Mouse (Mus musculus) hindbrain, embryonic 11.5 days (tissue): ENCODE data around the gene Pcnx2. TPM values are rescaled to one million over a fixed set of nuclear protein-coding genes. Genes with fewer than 3 reads are reported as not detected.

Source experiments
- ATAC-seq: fragments of 200-750 bp; cut with Nextera tagmentation; 2 replicates; pipeline ENCODE4 v1.8.0; 2017; ENCODE audit warnings: mild to moderate bottlenecking, moderate TSS enrichment, moderate library complexity; ENCODE audit not compliant: low FRiP score
- DNase-seq: peaks from one replicate; pipeline ENCODE4 v3.0.0-alpha.2; 2015; ENCODE audit warnings: low spot score
- H3K27ac ChIP-seq: fragments of 300-500 bp; sonication (generic); 2 replicates; pipeline ENCODE4 v1.5.1; 2014; ENCODE audit warnings: mild to moderate bottlenecking, low read depth, low read length
- H3K27me3 ChIP-seq: fragments of 300-500 bp; sonication (generic); 2 replicates; pipeline ENCODE4 v1.6.1; 2014; ENCODE audit warnings: mild to moderate bottlenecking, low read length, moderate library complexity, mixed read lengths; ENCODE audit not compliant: control insufficient read depth, insufficient read depth
- H3K36me3 ChIP-seq: fragments of 300-500 bp; sonication (generic); 2 replicates; pipeline ENCODE4 v1.6.1; 2014; ENCODE audit warnings: mild to moderate bottlenecking, low read length, moderate library complexity, mixed read lengths; ENCODE audit not compliant: control insufficient read depth, insufficient read depth
- H3K4me1 ChIP-seq: fragments of 300-500 bp; sonication (generic); replicated peaks from 2 replicates; pipeline ENCODE4 v1.6.1; 2014; ENCODE audit warnings: low read length, mixed read lengths; ENCODE audit not compliant: control insufficient read depth, insufficient read depth
- H3K4me2 ChIP-seq: fragments of 300-500 bp; sonication (generic); replicated peaks from 2 replicates; pipeline ENCODE4 v1.6.1; 2014; ENCODE audit warnings: mild to moderate bottlenecking, low read depth, low read length
- H3K4me3 ChIP-seq: fragments of 300-500 bp; sonication (generic); 2 replicates; pipeline ENCODE4 v1.5.1; 2014; ENCODE audit warnings: low read depth, low read length
- H3K9ac ChIP-seq: fragments of 300-500 bp; sonication (generic); 2 replicates; pipeline ENCODE4 v1.6.1; 2014; ENCODE audit warnings: low read depth, low read length
- H3K9me3 ChIP-seq: fragments of 300-500 bp; sonication (generic); 2 replicates; pipeline ENCODE4 v1.6.1; 2016; ENCODE audit warnings: low read length; ENCODE audit not compliant: control insufficient read depth
- WGBS: fragments of 180-500 bp; shearing (Covaris S2); extraction: QIAGEN DNeasy Blood & Tissue Kit; methylation state at CpG from one replicate; pipeline ENCODE4 v1.1.7; 2014; 5-methylcytosine and 5-hydroxymethylcytosine counted together
- polyA plus RNA-seq: library from polyadenylated mRNA; unstranded; fragments of >200 nt; fragmentation: Nextera tagmentation; extraction: Ambion mirVana; gene quantifications from 2 replicates; pipeline ENCODE4 v1.2.1, GENCODE M21; 2014

Pcnx2 gene
- polyA plus RNA-seq, 1 experiment from 2014 or later: 0.46 TPM

DNA sequence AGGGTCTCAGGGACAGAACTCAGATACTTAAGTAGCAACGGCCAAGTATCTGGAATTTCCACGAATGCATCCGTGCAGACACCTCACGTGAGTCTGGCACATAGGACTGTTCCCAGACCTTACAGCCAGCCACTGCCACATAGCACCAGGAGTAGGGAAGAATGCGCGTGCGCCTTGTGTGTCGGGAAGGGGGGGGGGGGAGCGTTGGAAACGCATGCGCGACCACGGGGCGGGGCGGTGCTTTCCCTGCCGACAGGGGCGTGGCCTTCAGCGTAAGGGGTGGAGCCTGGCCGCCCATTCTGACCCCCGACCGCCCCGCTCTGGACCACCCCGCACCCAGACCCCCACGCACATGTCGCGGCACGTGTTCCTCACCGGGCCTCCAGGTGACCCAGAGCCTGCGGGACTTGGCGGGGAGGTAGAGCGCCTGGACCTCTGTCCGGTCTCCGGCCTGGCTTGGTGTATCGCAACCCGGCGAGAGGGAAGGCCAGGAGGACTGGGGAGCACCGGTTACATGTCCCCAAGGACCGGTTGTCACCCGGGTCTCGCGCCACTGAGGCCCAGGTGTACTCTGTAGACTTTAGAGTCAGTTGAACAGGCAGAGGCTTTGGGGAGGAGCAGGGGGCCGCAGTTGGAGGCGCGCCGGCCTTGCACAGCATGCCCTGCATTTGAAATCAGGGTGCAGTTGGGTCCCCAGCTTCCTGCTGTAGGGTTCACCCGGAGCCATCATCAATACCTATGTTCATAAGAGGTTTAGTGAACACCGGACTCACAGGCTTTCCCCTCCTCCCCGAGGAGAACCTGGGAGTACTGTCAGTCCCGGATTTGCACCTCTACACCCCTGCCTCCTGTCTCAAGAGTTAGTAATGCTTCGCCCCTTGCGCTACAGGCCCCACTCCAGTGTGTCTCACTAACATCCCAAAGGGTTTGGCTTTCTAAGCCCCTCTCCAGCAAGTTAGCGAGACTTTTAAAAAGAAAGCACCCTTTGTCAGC, 163.9 kb downstream of the Pcnx2 start:
- DNase-seq (peak; percentile 94), ATAC-seq (peak; percentile 94)
- Histone ChIP-seq H3K27ac (no peak overlapping the region), H3K4me3 (peak overlapping the region; percentile 55), H3K27me3 (no peaks in the 10 kb centered on the region), H3K4me1 (peaks cover 3% of the 10 kb centered on the region; the same call in 1 of the 2 replicates), H3K9me3 (no peaks in the 10 kb centered on the region), H3K4me2 (peak overlapping the region; percentile 74), H3K9ac (peak overlapping the region; percentile 57), H3K36me3 (no peaks in the 10 kb centered on the region)
- WGBS: 7% methylated on average over 49 of the region's 52 CpGs

DNA sequence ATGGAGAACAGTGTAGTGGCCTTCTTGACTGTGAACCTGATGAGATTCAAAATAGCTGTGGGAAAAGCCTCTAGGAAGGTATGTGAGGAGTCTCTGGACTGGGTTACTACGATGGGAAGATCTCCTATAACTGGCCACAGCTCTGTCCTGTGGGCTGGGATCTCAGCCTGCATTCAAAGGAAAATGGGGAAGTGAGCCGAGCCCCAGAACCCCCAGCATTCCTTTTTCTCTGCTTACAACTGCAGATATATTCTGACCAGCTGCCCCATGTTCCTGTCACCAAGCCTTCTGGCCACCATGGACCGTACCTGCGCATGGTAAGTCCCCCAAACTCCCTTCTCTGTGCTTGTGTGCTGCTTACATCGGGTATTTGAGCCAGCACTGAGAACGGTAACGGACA, 168.4 kb downstream of the Pcnx2 start, which contains the start of gene Ntpcr:
Gene Ntpcr (plus strand): TSS at position 218 of the 400 bp plus-strand sequence.
- 84% methylated on average over 7 of the region's 7 CpGs for WGBS
- H3K4me2 ChIP-seq: no peak within 1 kb of the TSS
- no peaks in the 10 kb centered on the region for H3K36me3 ChIP-seq
- H3K4me3 ChIP-seq: no peak within 1 kb of the TSS
- no peak for ATAC-seq
- DNase-seq: no peak
- peaks cover 3% of the 10 kb centered on the region; the same call in 1 of the 2 replicates for H3K4me1 ChIP-seq
- H3K27me3 ChIP-seq: no peaks in the 10 kb centered on the region
- H3K9ac ChIP-seq: no peak within 1 kb of the TSS
- no peaks in the 10 kb centered on the region for H3K9me3 ChIP-seq
- no peak within 1 kb of the TSS for H3K27ac ChIP-seq

DNA sequence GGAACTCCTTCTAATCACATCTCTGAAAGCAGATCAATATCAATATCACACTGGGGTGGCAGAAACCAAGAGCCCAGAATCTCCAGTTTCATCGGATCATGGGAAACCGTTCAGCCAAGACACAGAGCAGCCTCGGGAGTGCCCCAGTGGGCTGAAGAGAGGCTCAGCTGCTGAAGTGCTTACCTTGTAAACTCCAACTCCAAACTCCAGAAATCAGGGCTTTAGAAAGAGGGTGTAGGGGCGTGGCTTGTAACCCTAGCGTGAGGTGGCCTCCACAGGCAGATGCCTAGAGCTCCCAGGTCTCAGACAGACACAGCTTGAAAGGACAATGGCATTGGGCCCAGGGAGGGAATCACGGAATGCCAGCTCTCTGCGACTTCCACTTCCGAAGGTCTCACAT, 170.3 kb downstream of the Pcnx2 start:
- Histone ChIP-seq H3K4me1 (no peaks in the 10 kb centered on the region), H3K9ac (no peak overlapping the region), H3K27me3 (no peaks in the 10 kb centered on the region), H3K36me3 (no peaks in the 10 kb centered on the region), H3K4me3 (no peak overlapping the region), H3K27ac (no peak overlapping the region), H3K9me3 (no peaks in the 10 kb centered on the region), H3K4me2 (no peak overlapping the region)
- DNase-seq (no peak), ATAC-seq (no peak)
- 50% methylated on average over 8 of the region's 8 CpGs for whole genome bisulfite sequencing

DNA sequence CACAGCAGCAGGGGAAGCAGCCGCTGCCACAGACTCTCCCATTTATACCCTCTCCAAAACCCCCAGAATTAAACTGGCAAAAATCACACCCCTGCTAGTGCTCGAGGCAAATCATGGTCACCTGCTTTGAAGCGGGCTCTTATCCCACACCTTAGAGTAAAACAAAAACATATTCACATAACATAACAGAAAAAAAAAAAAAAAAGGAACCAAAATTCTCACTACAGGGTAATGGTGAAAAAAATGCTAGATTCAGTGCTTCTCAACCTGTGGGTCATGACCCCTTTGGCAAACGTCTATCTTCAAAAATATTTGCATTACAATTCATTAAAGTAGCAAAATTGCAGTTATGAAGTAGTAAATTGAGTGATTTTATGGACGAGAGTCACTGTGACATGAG, 171.1 kb downstream of the Pcnx2 start:
- H3K36me3 ChIP-seq: no peaks in the 10 kb centered on the region
- no peak for DNase-seq
- ATAC-seq: no peak
- H3K27ac ChIP-seq: no peak overlapping the region
- H3K9ac ChIP-seq: no peak overlapping the region
- no peaks in the 10 kb centered on the region for H3K27me3 ChIP-seq
- no peak overlapping the region for H3K4me2 ChIP-seq
- no peaks in the 10 kb centered on the region for H3K9me3 ChIP-seq
- no peak overlapping the region for H3K4me3 ChIP-seq
- H3K4me1 ChIP-seq: no peaks in the 10 kb centered on the region
- WGBS: 78% methylated on average over 5 of the region's 5 CpGs

DNA sequence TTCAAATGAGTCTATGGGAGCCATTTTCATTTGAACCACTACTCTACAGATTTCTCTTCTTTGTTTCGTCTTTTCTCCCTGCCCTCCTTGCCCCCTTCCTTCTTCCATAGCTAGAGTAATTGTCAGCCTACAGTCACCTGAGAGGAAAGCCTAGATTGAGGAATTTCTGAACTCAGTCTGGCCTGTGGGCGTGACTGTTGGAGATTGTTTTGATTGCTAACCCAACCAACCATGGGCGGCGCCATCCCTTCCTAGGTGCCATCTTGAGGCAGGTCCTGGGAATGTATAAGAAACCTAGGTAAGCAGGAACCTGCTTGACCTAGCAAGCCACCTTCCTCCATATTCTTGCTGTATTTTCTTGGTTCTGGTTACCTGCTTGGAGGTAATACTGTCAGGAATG, 172.0 kb downstream of the Pcnx2 start:
- no peak overlapping the region for H3K9ac ChIP-seq
- WGBS: 96% methylated on average over 4 of the region's 4 CpGs
- H3K27me3 ChIP-seq: no peaks in the 10 kb centered on the region

DNA sequence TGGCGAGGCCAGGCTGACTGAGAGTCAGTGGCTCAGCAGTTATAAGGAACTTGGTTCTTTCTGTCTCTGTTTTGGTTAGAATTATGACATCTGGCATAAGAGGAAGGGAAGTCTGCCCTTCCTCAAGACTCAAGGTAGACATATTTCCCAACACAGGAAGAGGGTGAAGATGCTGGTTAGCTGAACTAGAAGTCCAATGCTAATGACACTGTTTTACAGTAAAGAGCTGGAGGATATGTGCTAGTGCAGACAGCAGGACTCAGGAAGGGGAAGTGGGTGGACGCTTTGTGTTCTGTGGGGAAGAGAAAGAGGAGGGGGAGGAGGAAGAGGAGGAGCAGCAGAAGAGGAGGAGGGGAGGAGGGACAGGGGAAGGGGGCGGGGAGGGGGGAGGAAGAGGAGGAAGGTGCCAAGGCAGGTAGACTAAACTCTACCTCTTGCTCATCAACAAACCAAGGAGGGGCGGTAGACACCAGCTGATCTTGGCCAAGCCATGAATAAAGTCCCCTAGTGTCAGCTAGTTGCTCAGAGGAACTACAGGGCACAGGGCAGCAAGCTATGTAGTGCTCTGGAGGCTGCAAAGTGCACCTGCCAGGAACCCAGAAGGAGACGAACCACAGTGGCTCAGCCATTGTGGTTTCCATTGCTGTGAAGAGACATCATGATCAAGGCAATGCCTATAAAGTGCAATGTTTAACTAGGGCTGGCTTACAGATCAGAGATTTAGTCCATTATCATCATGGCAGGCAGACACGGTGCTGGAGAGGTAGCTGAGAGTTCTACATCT, 172.9 kb downstream of the Pcnx2 start:
- no peak overlapping the region for H3K9ac ChIP-seq
- 85% methylated on average over 6 of the region's 6 CpGs for WGBS

More for the DNA sequence above, 172.0 kb downstream of the Pcnx2 start:
- no peak overlapping the region for H3K4me3 ChIP-seq
- H3K4me1 ChIP-seq: no peaks in the 10 kb centered on the region
- H3K4me2 ChIP-seq: no peak overlapping the region
- ATAC-seq (no peak), DNase-seq (no peak)
- H3K36me3 ChIP-seq: no peaks in the 10 kb centered on the region
- no peaks in the 10 kb centered on the region for H3K9me3 ChIP-seq
- no peak overlapping the region for H3K27ac ChIP-seq

DNA sequence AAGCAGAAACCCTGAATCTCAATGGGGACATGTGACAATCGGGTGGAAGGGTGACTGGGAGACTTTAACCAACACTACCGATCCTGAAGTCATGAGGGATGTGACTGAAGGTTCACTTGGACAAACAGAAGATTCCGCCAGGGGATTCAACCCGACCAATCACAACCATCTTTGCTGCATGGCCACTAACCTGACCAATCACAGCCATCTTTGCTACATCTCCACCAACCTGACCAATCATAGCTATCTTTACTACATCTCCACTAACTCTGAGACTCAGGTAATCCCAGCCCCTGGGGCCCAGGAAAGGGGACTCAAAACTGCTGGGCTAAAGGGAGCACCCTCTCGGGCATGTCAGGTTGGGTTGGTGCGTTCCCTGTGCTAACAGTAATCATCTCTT, 174.7 kb downstream of the Pcnx2 start:
- Histone ChIP-seq H3K4me3 (no peak overlapping the region), H3K36me3 (no peaks in the 10 kb centered on the region), H3K9ac (no peak overlapping the region), H3K4me1 (no peaks in the 10 kb centered on the region), H3K9me3 (no peaks in the 10 kb centered on the region), H3K27me3 (no peaks in the 10 kb centered on the region), H3K4me2 (no peak overlapping the region), H3K27ac (no peak overlapping the region)
- WGBS: 95% methylated on average over 6 of the region's 6 CpGs
- no peak for DNase-seq
- no peak for ATAC-seq

More for the DNA sequence above, 172.9 kb downstream of the Pcnx2 start:
- Histone ChIP-seq H3K4me2 (no peak overlapping the region), H3K36me3 (no peaks in the 10 kb centered on the region), H3K27me3 (no peaks in the 10 kb centered on the region), H3K9me3 (no peaks in the 10 kb centered on the region), H3K4me1 (no peaks in the 10 kb centered on the region), H3K4me3 (no peak overlapping the region), H3K27ac (no peak overlapping the region)
- DNase-seq: no peak
- no peak for ATAC-seq

DNA sequence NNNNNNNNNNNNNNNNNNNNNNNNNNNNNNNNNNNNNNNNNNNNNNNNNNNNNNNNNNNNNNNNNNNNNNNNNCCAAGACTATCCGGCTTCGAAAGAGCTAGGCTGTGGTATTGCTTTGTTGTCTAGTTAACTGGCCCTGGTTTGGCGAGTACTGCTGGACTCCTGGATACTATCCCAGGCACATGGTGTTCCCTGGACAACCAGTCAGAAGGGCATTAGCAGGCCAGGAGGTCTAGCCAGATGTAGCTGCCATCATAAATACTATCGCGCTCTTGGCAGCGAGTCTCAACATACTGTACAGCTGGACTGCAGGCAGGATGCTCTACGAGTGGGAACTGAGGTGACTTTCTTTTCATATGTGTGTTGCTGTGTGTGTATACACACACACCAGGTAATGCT, 175.4 kb downstream of the Pcnx2 start:
- Histone ChIP-seq H3K9me3 (no peaks in the 10 kb centered on the region), H3K4me1 (no peaks in the 10 kb centered on the region), H3K4me2 (no peak overlapping the region), H3K9ac (no peak overlapping the region), H3K27ac (no peak overlapping the region), H3K27me3 (no peaks in the 10 kb centered on the region), H3K36me3 (no peaks in the 10 kb centered on the region), H3K4me3 (no peak overlapping the region)
- 92% methylated on average over 7 of the region's 7 CpGs for WGBS
- no peak for ATAC-seq
- no peak for DNase-seq
